Mouse (Mus musculus): Measurements from ENCODE around the gene Wbp2. TPM values are rescaled to one million over a fixed set of nuclear protein-coding genes. Genes with fewer than 3 reads are reported as not detected.

Gene Wbp2
- polyA plus RNA-seq, 1 experiment: 339 TPM

GRCm38 (mm10) chr11:116087194-116088130 is 667 bp upstream of the Wbp2 start:
- 1% methylated on average over 31 of the region's 31 CpGs for WGBS
- H3K27ac ChIP-seq (ENCODE audit: insufficient read depth, low read depth, low read length): peak overlapping the region; percentile 87
- H3K4me1 ChIP-seq (ENCODE audit: control insufficient read depth, insufficient read depth, low read length): peaks cover 5% of the 10 kb centered on the region
- TF ChIP-seq CTCF (IDR thresholded peaks at IDR 0.05; ENCODE audit: insufficient read depth, low read depth, low read length): peak; percentile 89
- TF ChIP-seq POLR2A (IDR thresholded peaks at IDR 0.05; ENCODE audit: insufficient read depth, low read depth, low read length): no peak
- H3K4me3 ChIP-seq (ENCODE audit: insufficient read depth, low read depth, low read length): peak overlapping the region; percentile 83

- TF ChIP-seq POLR2A (IDR thresholded peaks at IDR 0.05; ENCODE audit: insufficient read depth, low read depth, low read length): no peak
- no peak for TF ChIP-seq CTCF (IDR thresholded peaks at IDR 0.05; ENCODE audit: insufficient read depth, low read depth, low read length)
- Histone ChIP-seq H3K27ac (ENCODE audit: insufficient read depth, low read depth, low read length) (no peak overlapping the region), H3K4me3 (ENCODE audit: insufficient read depth, low read depth, low read length) (no peak overlapping the region), H3K4me1 (ENCODE audit: control insufficient read depth, insufficient read depth, low read length) (peaks cover 26% of the 10 kb centered on the region)
- WGBS: 90% methylated on average over 6 of the region's 6 CpGs
Observed at GRCm38 (mm10) chr11:116084166-116084565, 2.6 kb downstream of the Wbp2 start.

- TF ChIP-seq POLR2A (IDR thresholded peaks at IDR 0.05; ENCODE audit: insufficient read depth, low read depth, low read length): no peak
- no peak for TF ChIP-seq CTCF (IDR thresholded peaks at IDR 0.05; ENCODE audit: insufficient read depth, low read depth, low read length)
- Histone ChIP-seq H3K27ac (ENCODE audit: insufficient read depth, low read depth, low read length) (no peak overlapping the region), H3K4me1 (ENCODE audit: control insufficient read depth, insufficient read depth, low read length) (peaks cover 34% of the 10 kb centered on the region), H3K4me3 (ENCODE audit: insufficient read depth, low read depth, low read length) (no peak overlapping the region)
- WGBS: 84% methylated on average over 14 of the region's 14 CpGs
Observed at GRCm38 (mm10) chr11:116083096-116083672, 3.6 kb downstream of the Wbp2 start.

- WGBS: 57% methylated on average over 6 of the region's 6 CpGs
- Histone ChIP-seq H3K27ac (ENCODE audit: insufficient read depth, low read depth, low read length) (peak overlapping the region; percentile 50; the same call in 1 of the 2 replicates), H3K4me1 (ENCODE audit: control insufficient read depth, insufficient read depth, low read length) (peaks cover 55% of the 10 kb centered on the region), H3K4me3 (ENCODE audit: insufficient read depth, low read depth, low read length) (no peak overlapping the region)
- TF ChIP-seq CTCF (IDR thresholded peaks at IDR 0.05; ENCODE audit: insufficient read depth, low read depth, low read length) (no peak), POLR2A (IDR thresholded peaks at IDR 0.05; ENCODE audit: insufficient read depth, low read depth, low read length) (no peak)
Observed at GRCm38 (mm10) chr11:116081081-116081480, 5.7 kb downstream of the Wbp2 start.

GRCm38 (mm10) chr11:116079511-116079910 is 7.3 kb downstream of the Wbp2 start:
- Histone ChIP-seq H3K4me1 (ENCODE audit: control insufficient read depth, insufficient read depth, low read length) (peaks cover 56% of the 10 kb centered on the region), H3K27ac (ENCODE audit: insufficient read depth, low read depth, low read length) (peak overlapping the region; percentile 72), H3K4me3 (ENCODE audit: insufficient read depth, low read depth, low read length) (no peak overlapping the region)
- TF ChIP-seq POLR2A (IDR thresholded peaks at IDR 0.05; ENCODE audit: insufficient read depth, low read depth, low read length) (no peak), CTCF (IDR thresholded peaks at IDR 0.05; ENCODE audit: insufficient read depth, low read depth, low read length) (no peak)
- 32% methylated on average over 10 of the region's 10 CpGs for WGBS

- TF ChIP-seq POLR2A (IDR thresholded peaks at IDR 0.05; ENCODE audit: insufficient read depth, low read depth, low read length) (no peak), CTCF (IDR thresholded peaks at IDR 0.05; ENCODE audit: insufficient read depth, low read depth, low read length) (no peak)
- peaks cover 56% of the 10 kb centered on the region for H3K4me1 ChIP-seq (ENCODE audit: control insufficient read depth, insufficient read depth, low read length)
Observed at GRCm38 (mm10) chr11:116078676-116079320, 8.0 kb downstream of the Wbp2 start.

GRCm38 (mm10) chr11:116078221-116078620 is 8.6 kb downstream of the Wbp2 start:
- TF ChIP-seq POLR2A (IDR thresholded peaks at IDR 0.05; ENCODE audit: insufficient read depth, low read depth, low read length) (no peak), CTCF (IDR thresholded peaks at IDR 0.05; ENCODE audit: insufficient read depth, low read depth, low read length) (no peak)
- peaks cover 56% of the 10 kb centered on the region for H3K4me1 ChIP-seq (ENCODE audit: control insufficient read depth, insufficient read depth, low read length)
- WGBS: 10% methylated on average over 16 of the region's 16 CpGs
- H3K27ac ChIP-seq (ENCODE audit: insufficient read depth, low read depth, low read length): peak overlapping the region; percentile 68
- H3K4me3 ChIP-seq (ENCODE audit: insufficient read depth, low read depth, low read length): peak overlapping the region; percentile 6; the same call in 1 of the 2 replicates

More at GRCm38 (mm10) chr11:116078676-116079320, 8.0 kb downstream of the Wbp2 start:
- WGBS: 54% methylated on average over 10 of the region's 10 CpGs
- H3K4me3 ChIP-seq (ENCODE audit: insufficient read depth, low read depth, low read length): no peak overlapping the region
- peak overlapping the region; percentile 47 for H3K27ac ChIP-seq (ENCODE audit: insufficient read depth, low read depth, low read length)

- 60% methylated on average over 22 of the region's 22 CpGs for WGBS
- Histone ChIP-seq H3K4me1 (ENCODE audit: control insufficient read depth, insufficient read depth, low read length) (peaks cover 56% of the 10 kb centered on the region), H3K27ac (ENCODE audit: insufficient read depth, low read depth, low read length) (peak within 1 kb of the TSS; percentile 68), H3K4me3 (ENCODE audit: insufficient read depth, low read depth, low read length) (peak within 1 kb of the TSS; percentile 6; the same call in 1 of the 2 replicates)
- TF ChIP-seq POLR2A (IDR thresholded peaks at IDR 0.05; ENCODE audit: insufficient read depth, low read depth, low read length) (no peak), CTCF (IDR thresholded peaks at IDR 0.05; ENCODE audit: insufficient read depth, low read depth, low read length) (no peak)
Observed at GRCm38 (mm10) chr11:116077446-116078204, 9.2 kb downstream of the Wbp2 start, which contains the start of gene Unc13d. Gene Unc13d (minus strand): TSS chr11:116077961.

All from olfactory bulb, adult 2 months (tissue).